Mouse (Mus musculus) MEL (cell line): ENCODE measurements at regions not wholly inside any gene's neighbourhood (a gene's known extent, or its start where the extent isn't known, plus 50 kb on each side); places are given as distances from the start of the nearest gene placed in this dataset.

Experiments used
- DNase-seq: peaks from one replicate; pipeline ENCODE4 v3.0.0; 2011; ENCODE audit warnings: low read depth, low spot score
- H3K27ac ChIP-seq: 2 replicates; pipeline ENCODE4 v1.5.1; 2012; ENCODE audit warnings: low read depth, mild to moderate bottlenecking, control low read depth, low read length, moderate library complexity; ENCODE audit not compliant: control insufficient read depth
- H3K27me3 ChIP-seq, 2 experiments: fragments of 150-350 bp in 1 of 2; sonication (generic) in 1 of 2; 2 replicates each; pipeline ENCODE4 v1.6.1; 2012; ENCODE audit warnings: low read length in 2 of 2, mild to moderate bottlenecking in 2 of 2, improper control_type of control experiment in 1 of 2, moderate library complexity in 1 of 2; ENCODE audit not compliant: insufficient read depth in 2 of 2, control insufficient read depth in 1 of 2
- H3K36me3 ChIP-seq, 2 experiments: 2 replicates each; pipeline ENCODE4 v1.6.1; 2012 to 2014; ENCODE audit warnings: low read length in 2 of 2, improper control_type of control experiment in 1 of 2, inconsistent platforms in 1 of 2, mild to moderate bottlenecking in 1 of 2; ENCODE audit not compliant: insufficient read depth in 2 of 2, control insufficient read depth in 1 of 2
- H3K4me1 ChIP-seq, 2 experiments: fragments of 150-350 bp in 1 of 2; sonication (generic) in 1 of 2; 2 replicates each; pipeline ENCODE4 v1.6.1; 2012; ENCODE audit warnings: low read length in 2 of 2, improper control_type of control experiment in 1 of 2, mild to moderate bottlenecking in 1 of 2; ENCODE audit not compliant: insufficient read depth in 2 of 2, control insufficient read depth in 1 of 2
- H3K4me3 ChIP-seq, 2 experiments: fragments of 150-350 bp in 1 of 2; sonication (generic) in 1 of 2; 2 replicates each; pipeline ENCODE4 v1.5.1; 2012; ENCODE audit warnings: low read depth in 2 of 2, low read length in 2 of 2, mild to moderate bottlenecking in 2 of 2, moderate library complexity in 2 of 2, control low read depth in 1 of 2, improper control_type of control experiment in 1 of 2; ENCODE audit not compliant: control insufficient read depth in 1 of 2, insufficient read depth in 1 of 2
- H3K79me2 ChIP-seq: 2 replicates; pipeline ENCODE4 v1.6.1; 2012; ENCODE audit warnings: mild to moderate bottlenecking, low read length, moderate library complexity; ENCODE audit not compliant: control insufficient read depth, poor library complexity, insufficient read depth
- H3K9ac ChIP-seq: 2 replicates; pipeline ENCODE4 v1.6.1; 2012; ENCODE audit warnings: low read depth, mild to moderate bottlenecking, control low read depth, low read length, moderate library complexity; ENCODE audit not compliant: control insufficient read depth, poor library complexity, severe bottlenecking
- H3K9me3 ChIP-seq: fragments of 150-350 bp; sonication (generic); replicated peaks from 2 replicates; pipeline ENCODE4 v1.6.1; 2012; ENCODE audit warnings: mild to moderate bottlenecking, low read length, improper control_type of control experiment, moderate library complexity; ENCODE audit not compliant: insufficient read depth
- BHLHE40 ChIP-seq: IDR thresholded peaks from 2 replicates; pipeline ENCODE4 v1.6.1; 2012; ENCODE audit warnings: low read depth, mild to moderate bottlenecking, inconsistent platforms, low read length, improper control_type of control experiment, borderline replicate concordance
- CHD1 ChIP-seq: IDR thresholded peaks from 2 replicates; pipeline ENCODE4 v1.6.1; 2012; ENCODE audit warnings: low read depth, mild to moderate bottlenecking, inconsistent platforms, low read length, improper control_type of control experiment
- CHD2 ChIP-seq: IDR thresholded peaks from 2 replicates; pipeline ENCODE4 v1.6.1; 2011; ENCODE audit warnings: low read length, improper control_type of control experiment
- CTCF ChIP-seq, 3 experiments: IDR thresholded peaks in 2 of 3; conservative IDR thresholded peaks in 1 of 3; 2 replicates each; pipeline ENCODE4 v1.5.1; 2011 to 2012; ENCODE audit warnings: low read length in 3 of 3, low read depth in 2 of 3, mild to moderate bottlenecking in 2 of 3, improper control_type of control experiment in 1 of 3, inconsistent platforms in 1 of 3, mixed read lengths in 1 of 3, moderate library complexity in 1 of 3; ENCODE audit not compliant: control insufficient read depth in 1 of 3, insufficient read depth in 1 of 3, poor library complexity in 1 of 3, severe bottlenecking in 1 of 3
- E2F4 ChIP-seq: IDR thresholded peaks from 2 replicates; pipeline ENCODE4 v1.6.1; 2011; ENCODE audit warnings: low read depth, low read length, improper control_type of control experiment, borderline replicate concordance
- GABPA ChIP-seq: IDR thresholded peaks from 2 replicates; pipeline ENCODE4 v1.6.1; 2012; ENCODE audit warnings: low read depth, mild to moderate bottlenecking, inconsistent platforms, low read length, improper control_type of control experiment, moderate library complexity
- GATA1 ChIP-seq: IDR thresholded peaks from 2 replicates; pipeline ENCODE4 v1.6.1; 2011; ENCODE audit warnings: low read depth, low read length, improper control_type of control experiment
- HCFC1 ChIP-seq: IDR thresholded peaks from 2 replicates; pipeline ENCODE4 v1.6.1; 2012; ENCODE audit warnings: low read depth, mild to moderate bottlenecking, inconsistent platforms, low read length, improper control_type of control experiment, moderate library complexity
- KAT2A ChIP-seq: conservative IDR thresholded peaks from 2 replicates; pipeline ENCODE4 v1.6.1; 2012; ENCODE audit warnings: low read depth, low read length, improper control_type of control experiment, inconsistent platforms
- MAX ChIP-seq: IDR thresholded peaks from 2 replicates; pipeline ENCODE4 v1.6.1; 2011; ENCODE audit warnings: low read length, improper control_type of control experiment
- MAZ ChIP-seq: IDR thresholded peaks from 2 replicates; pipeline ENCODE4 v1.6.1; 2012; ENCODE audit warnings: low read depth, mild to moderate bottlenecking, inconsistent platforms, low read length, improper control_type of control experiment
- MEF2A ChIP-seq: IDR thresholded peaks from 2 replicates; pipeline ENCODE4 v1.6.1; 2014; ENCODE audit warnings: low read depth, mild to moderate bottlenecking, inconsistent platforms, low read length, improper control_type of control experiment; ENCODE audit not compliant: poor library complexity, insufficient replicate concordance, severe bottlenecking; ENCODE audit errors: extremely low read depth
- MXI1 ChIP-seq: IDR thresholded peaks from 2 replicates; pipeline ENCODE4 v1.6.1; 2011; ENCODE audit warnings: mild to moderate bottlenecking, low read depth, low read length, improper control_type of control experiment
- MYB ChIP-seq: IDR thresholded peaks from 2 replicates; pipeline ENCODE4 v1.6.1; 2011; ENCODE audit warnings: mild to moderate bottlenecking, low read depth, low read length, improper control_type of control experiment
- NRF1 ChIP-seq: IDR thresholded peaks from 2 replicates; pipeline ENCODE4 v1.6.1; 2014; ENCODE audit warnings: low read depth, mild to moderate bottlenecking, inconsistent platforms, low read length, improper control_type of control experiment, moderate library complexity; ENCODE audit not compliant: poor library complexity, insufficient read depth, severe bottlenecking
- POLR2A ChIP-seq, 2 experiments: IDR thresholded peaks; 2 replicates each; pipeline ENCODE4 v1.6.1; 2011 to 2012; ENCODE audit warnings: low read length in 2 of 2, mild to moderate bottlenecking in 2 of 2, control low read depth in 1 of 2, improper control_type of control experiment in 1 of 2, low read depth in 1 of 2, moderate library complexity in 1 of 2; ENCODE audit not compliant: control insufficient read depth in 1 of 2, insufficient read depth in 1 of 2, poor library complexity in 1 of 2
- POLR2AphosphoS5 ChIP-seq: IDR thresholded peaks from 2 replicates; pipeline ENCODE4 v1.6.1; 2012; ENCODE audit warnings: low read depth, borderline replicate concordance, mild to moderate bottlenecking, inconsistent platforms, low read length, moderate library complexity, mixed read lengths
- TBP ChIP-seq: IDR thresholded peaks from 2 replicates; pipeline ENCODE4 v1.8.0; 2011; ENCODE audit warnings: low read depth, low read length, improper control_type of control experiment
- TCF12 ChIP-seq: IDR thresholded peaks from 2 replicates; pipeline ENCODE4 v1.6.1; 2014; ENCODE audit warnings: low read depth, mild to moderate bottlenecking, inconsistent platforms, low read length, improper control_type of control experiment, moderate library complexity
- USF1 ChIP-seq: IDR thresholded peaks from 2 replicates; pipeline ENCODE4 v1.6.1; 2014; ENCODE audit warnings: low read depth, mild to moderate bottlenecking, inconsistent platforms, low read length, improper control_type of control experiment, moderate library complexity
- ZKSCAN1 ChIP-seq: IDR thresholded peaks from 2 replicates; pipeline ENCODE4 v1.6.1; 2012; ENCODE audit warnings: low read depth, mild to moderate bottlenecking, inconsistent platforms, low read length, improper control_type of control experiment, moderate library complexity
- ZMIZ1 ChIP-seq: IDR thresholded peaks from 2 replicates; pipeline ENCODE4 v1.6.1; 2012; ENCODE audit warnings: low read depth, mild to moderate bottlenecking, inconsistent platforms, low read length, improper control_type of control experiment, moderate library complexity
- ZNF384 ChIP-seq: IDR thresholded peaks from 2 replicates; pipeline ENCODE4 v1.6.1; 2012; ENCODE audit warnings: low read depth, mild to moderate bottlenecking, inconsistent platforms, low read length, improper control_type of control experiment

DNA sequence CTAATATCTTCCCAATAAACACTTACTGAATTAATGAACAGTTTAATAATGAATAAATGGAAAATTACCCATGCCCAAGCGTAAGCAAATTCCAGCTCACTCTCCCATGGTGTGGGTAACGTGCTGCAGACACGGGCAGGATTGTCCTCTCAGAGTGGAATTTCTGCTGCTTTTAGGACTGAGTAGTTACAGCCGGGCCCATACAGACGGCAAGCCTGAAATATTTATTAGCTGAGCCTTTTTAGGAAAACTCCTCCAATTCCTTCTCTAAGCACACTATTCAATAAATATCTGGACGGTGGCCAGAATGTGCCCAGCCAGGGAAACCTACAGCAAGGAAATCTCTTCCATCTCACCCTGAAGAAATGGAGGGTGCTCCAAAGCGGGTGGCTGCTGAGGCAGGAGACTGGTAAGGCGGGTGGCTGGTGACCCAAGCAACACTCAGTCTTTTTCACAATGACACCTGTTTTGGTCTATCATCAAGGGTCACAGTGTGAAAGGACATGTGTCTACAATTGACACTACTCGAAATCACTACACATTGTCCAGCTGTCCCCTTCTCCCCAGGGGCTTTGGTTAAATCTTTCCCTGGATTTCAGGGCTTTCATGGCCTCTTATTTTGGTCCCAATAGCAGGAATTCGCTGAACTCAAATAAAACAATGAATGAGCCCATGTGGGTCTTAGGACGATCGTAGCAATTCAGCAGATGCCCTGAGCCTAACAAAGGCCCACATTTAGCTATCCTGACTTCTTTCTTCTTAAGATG lies 173.2 kb upstream of the Thbs1 start:
- no peak for DNase-seq
- no peaks in the 10 kb centered on the region for H3K36me3 ChIP-seq
- no peaks in the 10 kb centered on the region for H3K79me2 ChIP-seq
- TF ChIP-seq USF1 (no peak), ZKSCAN1 (no peak), POLR2A (IDR thresholded peaks at IDR 0.05; ENCODE audit: control insufficient read depth in 1 of 2, insufficient read depth in 1 of 2, low read depth in 1 of 2, low read length in 2 of 2, poor library complexity in 1 of 2) (no peak), MYB (no peak), CHD2 (no peak), E2F4 (no peak), TCF12 (no peak), MAX (no peak), ZMIZ1 (no peak), MEF2A (no peak), POLR2AphosphoS5 (no peak), MXI1 (no peak), NRF1 (no peak), TBP (no peak), CHD1 (no peak), KAT2A (no peak), BHLHE40 (no peak), HCFC1 (no peak), GABPA (no peak)
- H3K4me3 ChIP-seq = no peak overlapping the region
- no peaks in the 10 kb centered on the region for H3K4me1 ChIP-seq
- no peak overlapping the region for H3K27ac ChIP-seq
- no peaks in the 10 kb centered on the region for H3K9me3 ChIP-seq
- no peaks in the 10 kb centered on the region for H3K27me3 ChIP-seq
- H3K9ac ChIP-seq = no peak overlapping the region

- Histone ChIP-seq H3K9ac (no peak overlapping the region), H3K4me3 (no peak overlapping the region), H3K27ac (no peak overlapping the region), H3K4me1 (no peaks in the 10 kb centered on the region), H3K36me3 (no peaks in the 10 kb centered on the region), H3K79me2 (no peaks in the 10 kb centered on the region), H3K9me3 (no peaks in the 10 kb centered on the region), H3K27me3 (no peaks in the 10 kb centered on the region)
- DNase-seq = no peak
- TF ChIP-seq MYB = no peak
- no peak for TF ChIP-seq MAZ
- TF ChIP-seq TCF12 = no peak
- no peak for TF ChIP-seq CHD1
- no peak for TF ChIP-seq ZNF384
- TF ChIP-seq CTCF (IDR thresholded peaks at IDR 0.05 in 2 of 3, conservative IDR thresholded peaks at IDR 0.05 in 1 of 3; ENCODE audit: control insufficient read depth in 1 of 3, insufficient read depth in 1 of 3, low read depth in 2 of 3, low read length in 3 of 3, poor library complexity in 1 of 3, severe bottlenecking in 1 of 3) = no peak
- TF ChIP-seq GATA1 = no peak
Measured at GRCm38 (mm10) chr2:117941517-117942096, 170.1 kb upstream of the Thbs1 start.
